Mouse (Mus musculus): ENCODE measurements at regions not wholly inside any gene's neighbourhood (a gene's known extent, or its start where the extent isn't known, plus 50 kb on each side); places are given as distances from the start of the nearest gene placed in this dataset.

- Histone ChIP-seq H3K9me3 (replicated peaks; ENCODE audit: low read length) (no peaks in the 10 kb centered on the region), H3K4me2 (ENCODE audit: insufficient read depth, low read depth, poor library complexity, severe bottlenecking) (no peak overlapping the region), H3K27me3 (replicated peaks) (no peaks in the 10 kb centered on the region), H3K79me2 (replicated peaks; ENCODE audit: control insufficient read depth, extremely low read depth, insufficient read depth, poor library complexity, severe bottlenecking) (no peaks in the 10 kb centered on the region), H3K4me1 (ENCODE audit: control insufficient read depth in 1 of 2, insufficient read depth in 2 of 2) (no peaks in the 10 kb centered on the region), H3K4me3 (replicated peaks in 1 of 3; ENCODE audit: low read depth in 2 of 3, low read length in 2 of 3, poor library complexity in 1 of 3) (no peak overlapping the region), H3K36me3 (replicated peaks in 1 of 2; ENCODE audit: control insufficient read depth in 1 of 2, insufficient read depth in 1 of 2, low read length in 1 of 2) (no peaks in the 10 kb centered on the region), H3K27ac (ENCODE audit: insufficient read depth, low read depth) (no peak overlapping the region), H3K9ac (ENCODE audit: insufficient read depth, low read depth) (no peak overlapping the region)
- DNase-seq (ENCODE audit: extremely low read depth) = no peak
- TF ChIP-seq TBP (conservative IDR thresholded peaks at IDR 0.05; ENCODE audit: low read depth, low read length) (no peak), GABPA (IDR thresholded peaks at IDR 0.05; ENCODE audit: insufficient replicate concordance, low read depth, low read length) (no peak), SMC3 (IDR thresholded peaks at IDR 0.05; ENCODE audit: low read depth, low read length) (no peak), SIN3A (IDR thresholded peaks at IDR 0.05; ENCODE audit: low read length) (no peak), UBTF (IDR thresholded peaks at IDR 0.05; ENCODE audit: low read depth, low read length) (no peak), USF2 (conservative IDR thresholded peaks at IDR 0.05; ENCODE audit: low read depth, low read length) (no peak), IRF4 (IDR thresholded peaks at IDR 0.05; ENCODE audit: low read depth, low read length) (no peak), ZC3H11A (IDR thresholded peaks at IDR 0.05; ENCODE audit: low read depth, low read length) (no peak), NRF1 (IDR thresholded peaks at IDR 0.05; ENCODE audit: low read depth, low read length) (no peak), BHLHE40 (IDR thresholded peaks at IDR 0.05; ENCODE audit: low read depth, low read length) (no peak)
- in situ Hi-C loops (cut with MboI; ENCODE audit: low pct_ligation_motif_present, low pct_unique_long_range_greater_than_20kb, low sequenced_read_pairs) = no loop called here
- dilution Hi-C loops (cut with MboI; ENCODE audit: extremely low pct_ligation_motif_present, extremely low pct_unique_long_range_greater_than_20kb, low sequenced_read_pairs) = no loop called here
Observed at GRCm38 (mm10) chr17:64467297-64467696, 133.2 kb upstream of the Man2a1 start.

- no peak overlapping the region for H3K27ac ChIP-seq (ENCODE audit: insufficient read depth, low read depth)
- no peaks in the 10 kb centered on the region for H3K79me2 ChIP-seq (replicated peaks; ENCODE audit: control insufficient read depth, extremely low read depth, insufficient read depth, poor library complexity, severe bottlenecking)
- H3K36me3 ChIP-seq (replicated peaks in 1 of 2; ENCODE audit: control insufficient read depth in 1 of 2, insufficient read depth in 1 of 2, low read length in 1 of 2) = no peaks in the 10 kb centered on the region
- no peaks in the 10 kb centered on the region for H3K27me3 ChIP-seq (replicated peaks)
- no peak overlapping the region for H3K9ac ChIP-seq (ENCODE audit: insufficient read depth, low read depth)
- H3K4me3 ChIP-seq (replicated peaks in 1 of 3; ENCODE audit: low read depth in 2 of 3, low read length in 2 of 3, poor library complexity in 1 of 3) = no peak overlapping the region
- H3K4me1 ChIP-seq (ENCODE audit: control insufficient read depth in 1 of 2, insufficient read depth in 2 of 2) = no peaks in the 10 kb centered on the region
- DNase-seq (ENCODE audit: extremely low read depth) = no peak
- no peak overlapping the region for H3K4me2 ChIP-seq (ENCODE audit: insufficient read depth, low read depth, poor library complexity, severe bottlenecking)
- no peaks in the 10 kb centered on the region for H3K9me3 ChIP-seq (replicated peaks; ENCODE audit: low read length)
- dilution Hi-C loops (cut with MboI; ENCODE audit: extremely low pct_ligation_motif_present, extremely low pct_unique_long_range_greater_than_20kb, low sequenced_read_pairs) = no loop called here
- TF ChIP-seq RAD21 (IDR thresholded peaks at IDR 0.05; ENCODE audit: low read depth, low read length) = no peak
- TF ChIP-seq CHD2 (IDR thresholded peaks at IDR 0.05; ENCODE audit: low read length) = no peak
- TF ChIP-seq SMC3 (IDR thresholded peaks at IDR 0.05; ENCODE audit: low read depth, low read length) = no peak
- no peak for TF ChIP-seq CTCF (conservative IDR thresholded peaks at IDR 0.05 in 1 of 2, IDR thresholded peaks at IDR 0.05 in 1 of 2; ENCODE audit: low read depth in 2 of 2, low read length in 2 of 2)
- in situ Hi-C loops (cut with MboI; ENCODE audit: low pct_ligation_motif_present, low pct_unique_long_range_greater_than_20kb, low sequenced_read_pairs) = no loop called here
Observed at GRCm38 (mm10) chr17:64469754-64470400, 130.7 kb upstream of the Man2a1 start.

GRCm38 (mm10) chr17:64480607-64481038 is 119.9 kb upstream of the Man2a1 start:
- Histone ChIP-seq H3K79me2 (replicated peaks; ENCODE audit: control insufficient read depth, extremely low read depth, insufficient read depth, poor library complexity, severe bottlenecking) (no peaks in the 10 kb centered on the region), H3K27ac (ENCODE audit: insufficient read depth, low read depth) (no peak overlapping the region), H3K27me3 (replicated peaks) (no peaks in the 10 kb centered on the region), H3K4me1 (ENCODE audit: control insufficient read depth in 1 of 2, insufficient read depth in 2 of 2) (no peaks in the 10 kb centered on the region), H3K4me3 (replicated peaks in 1 of 3; ENCODE audit: low read depth in 2 of 3, low read length in 2 of 3, poor library complexity in 1 of 3) (no peak overlapping the region), H3K36me3 (replicated peaks in 1 of 2; ENCODE audit: control insufficient read depth in 1 of 2, insufficient read depth in 1 of 2, low read length in 1 of 2) (no peaks in the 10 kb centered on the region), H3K9ac (ENCODE audit: insufficient read depth, low read depth) (no peak overlapping the region), H3K9me3 (replicated peaks; ENCODE audit: low read length) (no peaks in the 10 kb centered on the region), H3K4me2 (ENCODE audit: insufficient read depth, low read depth, poor library complexity, severe bottlenecking) (no peak overlapping the region)
- dilution Hi-C loops (cut with MboI; ENCODE audit: extremely low pct_ligation_motif_present, extremely low pct_unique_long_range_greater_than_20kb, low sequenced_read_pairs) (no loop called here), in situ Hi-C loops (cut with MboI; ENCODE audit: low pct_ligation_motif_present, low pct_unique_long_range_greater_than_20kb, low sequenced_read_pairs) (no loop called here)
- TF ChIP-seq EP300 (IDR thresholded peaks at IDR 0.05; ENCODE audit: low read length) (no peak), IRF4 (IDR thresholded peaks at IDR 0.05; ENCODE audit: low read depth, low read length) (no peak), UBTF (IDR thresholded peaks at IDR 0.05; ENCODE audit: low read depth, low read length) (no peak), MYC (IDR thresholded peaks at IDR 0.05; ENCODE audit: low read depth, low read length) (no peak), MEF2A (IDR thresholded peaks at IDR 0.05; ENCODE audit: borderline replicate concordance, low read depth, low read length) (no peak), E2F4 (IDR thresholded peaks at IDR 0.05; ENCODE audit: insufficient replicate concordance, low read depth, low read length) (no peak), GABPA (IDR thresholded peaks at IDR 0.05; ENCODE audit: insufficient replicate concordance, low read depth, low read length) (no peak), MXI1 (IDR thresholded peaks at IDR 0.05; ENCODE audit: low read depth, low read length) (no peak), ETS1 (conservative IDR thresholded peaks at IDR 0.05; ENCODE audit: low read depth, low read length) (no peak), KAT2A (IDR thresholded peaks at IDR 0.05; ENCODE audit: insufficient replicate concordance, low read length) (no peak), RAD21 (IDR thresholded peaks at IDR 0.05; ENCODE audit: low read depth, low read length) (no peak), TBP (conservative IDR thresholded peaks at IDR 0.05; ENCODE audit: low read depth, low read length) (no peak)
- no peak for DNase-seq (ENCODE audit: extremely low read depth)
